Mouse (Mus musculus) midbrain, embryonic 10.5 days (tissue): ENCODE measurements at regions not wholly inside any gene's neighbourhood (a gene's known extent, or its start where the extent isn't known, plus 50 kb on each side); places are given as distances from the start of the nearest gene placed in this dataset.
A peak's percentile ranks its signal among the peaks of the same experiment; 100 is the strongest.

Experiments used
- DNase-seq: peaks from one replicate; pipeline ENCODE4 v3.0.0-alpha.2; 2017; ENCODE audit warnings: low spot score
- H3K27ac ChIP-seq: fragments of 300-500 bp; sonication (generic); replicated peaks from 2 replicates; pipeline ENCODE4 v1.5.1; 2016; ENCODE audit warnings: mild to moderate bottlenecking
- H3K27me3 ChIP-seq: fragments of 300-500 bp; sonication (generic); 2 replicates; pipeline ENCODE4 v1.6.1; 2016; ENCODE audit warnings: low read depth, mild to moderate bottlenecking; ENCODE audit not compliant: poor library complexity, severe bottlenecking
- H3K36me3 ChIP-seq: fragments of 300-500 bp; sonication (generic); 2 replicates; pipeline ENCODE4 v1.6.1; 2016; ENCODE audit warnings: mild to moderate bottlenecking, moderate library complexity
- H3K4me1 ChIP-seq: fragments of 300-500 bp; sonication (generic); 2 replicates; pipeline ENCODE4 v1.6.1; 2016
- H3K4me3 ChIP-seq: fragments of 300-500 bp; sonication (generic); 2 replicates; pipeline ENCODE4 v1.5.1; 2016; ENCODE audit warnings: mild to moderate bottlenecking, moderate library complexity
- H3K9me3 ChIP-seq: fragments of 300-500 bp; sonication (generic); replicated peaks from 2 replicates; pipeline ENCODE4 v1.6.1; 2016; ENCODE audit warnings: mild to moderate bottlenecking
- WGBS: fragments of 180-500 bp; shearing (Covaris S2); methylation state at CpG from one replicate; pipeline ENCODE4 v1.1.7; 2016; 5-methylcytosine and 5-hydroxymethylcytosine counted together

DNA sequence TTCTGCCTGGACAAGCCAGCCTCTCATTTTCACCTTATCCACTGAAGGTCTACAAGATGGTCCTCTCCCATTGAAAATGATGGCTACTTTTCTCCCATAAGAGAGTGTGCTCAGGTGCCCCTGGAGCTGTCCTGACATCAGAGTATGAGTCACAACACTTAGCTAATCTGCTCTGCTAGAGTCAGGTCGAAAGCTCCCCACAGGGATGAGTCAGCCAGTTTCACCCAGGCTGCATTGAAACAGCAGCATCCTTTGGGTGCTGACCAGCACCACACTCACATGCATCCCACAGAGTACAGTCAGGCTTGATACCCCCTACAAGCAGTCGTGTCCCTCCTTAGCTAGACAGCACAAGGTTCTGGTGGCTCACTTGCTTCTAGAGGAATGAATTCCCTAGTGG, 234.0 kb downstream of the CK137956 start:
- no peak overlapping the region for H3K27ac ChIP-seq
- no peaks in the 10 kb centered on the region for H3K27me3 ChIP-seq
- H3K4me1 ChIP-seq: peaks cover 7% of the 10 kb centered on the region
- WGBS: 88% methylated on average over 2 of the region's 2 CpGs
- H3K36me3 ChIP-seq: no peaks in the 10 kb centered on the region
- DNase-seq: no peak
- H3K4me3 ChIP-seq: no peak overlapping the region
- no peaks in the 10 kb centered on the region for H3K9me3 ChIP-seq

DNA sequence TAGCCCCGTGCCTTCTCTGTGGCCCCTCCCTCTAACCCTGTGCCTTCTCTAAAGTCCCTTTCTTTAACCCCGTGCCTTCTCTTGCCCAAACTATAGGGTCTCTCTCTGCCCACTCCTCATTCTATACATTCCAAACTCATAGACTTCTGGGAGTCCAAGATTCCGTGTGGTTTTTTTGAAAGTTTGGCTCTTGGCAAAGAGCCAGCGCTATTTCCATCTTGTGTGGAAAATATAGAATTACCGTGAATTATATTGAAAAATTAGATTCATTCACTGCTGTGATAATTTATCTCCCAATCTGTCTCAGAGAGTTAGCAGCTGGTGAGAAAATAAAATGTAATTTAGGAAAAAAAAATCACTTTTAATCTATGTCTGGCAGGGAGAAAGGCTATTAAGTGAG, 234.6 kb downstream of the CK137956 start:
- DNase-seq: no peak
- no peak overlapping the region for H3K4me3 ChIP-seq
- H3K27ac ChIP-seq: no peak overlapping the region
- H3K27me3 ChIP-seq: no peaks in the 10 kb centered on the region
- WGBS: 77% methylated on average over 5 of the region's 5 CpGs
- no peaks in the 10 kb centered on the region for H3K36me3 ChIP-seq
- peaks cover 7% of the 10 kb centered on the region for H3K4me1 ChIP-seq
- no peaks in the 10 kb centered on the region for H3K9me3 ChIP-seq

DNA sequence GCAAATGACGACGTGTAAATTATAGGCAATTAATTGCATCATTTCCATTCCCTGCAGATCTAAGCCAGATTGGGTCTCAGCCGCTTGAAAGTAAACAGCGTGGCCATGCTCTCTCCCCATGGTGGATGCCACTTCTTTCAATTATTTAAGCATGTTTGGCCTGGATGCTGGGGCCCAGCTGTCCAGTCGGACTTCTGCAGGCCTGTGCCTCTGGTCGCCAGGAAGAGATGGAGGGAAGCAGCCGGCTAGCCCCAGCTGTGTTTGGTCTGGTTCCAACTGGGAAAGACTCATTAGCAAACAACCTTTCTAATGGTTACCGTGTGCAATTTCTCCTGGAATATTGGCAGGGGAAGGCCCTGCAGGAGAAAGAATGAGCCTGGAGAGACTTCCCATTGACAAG, 236.1 kb downstream of the CK137956 start:
- H3K9me3 ChIP-seq: no peaks in the 10 kb centered on the region
- no peaks in the 10 kb centered on the region for H3K27me3 ChIP-seq
- no peak overlapping the region for H3K4me3 ChIP-seq
- no peak overlapping the region for H3K27ac ChIP-seq
- no peak for DNase-seq
- peaks cover 7% of the 10 kb centered on the region for H3K4me1 ChIP-seq
- WGBS: 53% methylated on average over 8 of the region's 8 CpGs
- no peaks in the 10 kb centered on the region for H3K36me3 ChIP-seq

DNA sequence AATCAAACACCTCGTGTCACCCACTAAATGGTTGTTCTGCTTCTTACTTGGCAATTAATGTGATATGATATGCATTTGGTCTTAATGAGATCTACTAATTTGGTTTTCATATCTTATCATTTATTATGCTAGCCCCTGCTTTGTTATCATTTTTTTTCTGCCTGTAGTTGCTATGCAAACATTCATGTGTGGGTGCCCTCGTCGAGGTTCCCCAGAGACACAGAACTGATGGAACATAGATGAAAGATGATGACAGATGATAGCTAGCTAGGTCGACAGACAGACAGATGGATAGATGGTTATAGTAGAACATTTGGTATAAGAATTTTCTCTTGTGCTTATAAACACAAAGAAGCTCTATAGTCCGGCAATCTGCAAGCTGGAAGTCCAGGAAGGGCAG, 252.1 kb downstream of the CK137956 start:
- H3K4me1 ChIP-seq: no peaks in the 10 kb centered on the region
- H3K9me3 ChIP-seq: no peaks in the 10 kb centered on the region
- no peaks in the 10 kb centered on the region for H3K36me3 ChIP-seq
- no peak overlapping the region for H3K27ac ChIP-seq
- no peaks in the 10 kb centered on the region for H3K27me3 ChIP-seq
- no peak for DNase-seq
- WGBS: 85% methylated on average over 5 of the region's 5 CpGs
- H3K4me3 ChIP-seq: no peak overlapping the region

DNA sequence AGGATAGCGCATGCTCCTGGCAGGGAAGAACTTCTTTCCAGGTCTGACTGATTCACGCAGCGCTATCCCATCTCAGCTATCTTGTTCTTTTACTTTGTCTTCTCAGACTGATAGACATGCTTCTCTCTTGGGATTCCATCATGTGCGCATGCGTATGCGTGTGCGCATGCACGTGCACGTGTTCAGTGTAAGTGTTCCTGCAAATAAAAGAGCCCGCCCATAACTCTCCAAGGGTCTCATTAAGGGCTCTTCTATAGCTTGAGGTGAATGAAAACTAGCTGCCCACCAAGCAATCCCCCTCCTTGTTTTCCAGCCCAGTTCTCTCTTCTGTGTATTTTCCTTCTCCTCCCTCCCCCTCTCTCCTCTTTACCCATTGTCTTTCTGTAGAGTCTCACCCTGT, 258.5 kb downstream of the CK137956 start:
- 95% methylated on average over 10 of the region's 10 CpGs for WGBS

DNA sequence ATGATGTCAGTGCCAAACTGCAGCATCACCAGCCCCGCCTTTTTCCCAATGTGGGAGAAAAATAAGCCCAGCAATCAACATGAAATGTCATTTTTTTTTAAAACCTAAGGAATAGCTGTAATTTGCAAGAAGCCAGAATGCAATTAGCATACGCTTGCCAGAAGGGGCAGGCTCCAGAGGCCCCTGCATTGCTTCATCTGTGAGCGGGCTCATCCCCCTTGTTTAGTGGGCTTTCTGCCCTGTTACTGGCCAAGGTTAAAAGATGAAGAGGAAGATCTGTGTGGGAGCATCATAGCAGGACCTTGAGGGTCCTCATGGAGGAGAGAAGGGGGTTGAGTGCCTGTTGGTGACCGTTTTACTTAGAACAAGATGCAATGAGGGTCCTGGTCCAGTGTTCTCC, 259.9 kb downstream of the CK137956 start:
- peak overlapping the region; percentile 15; the same call in 1 of the 2 replicates for H3K27ac ChIP-seq
- no peaks in the 10 kb centered on the region for H3K27me3 ChIP-seq
- no peaks in the 10 kb centered on the region for H3K9me3 ChIP-seq
- peaks cover 28% of the 10 kb centered on the region for H3K4me1 ChIP-seq
- no peaks in the 10 kb centered on the region for H3K36me3 ChIP-seq
- no peak overlapping the region for H3K4me3 ChIP-seq
- no peak for DNase-seq
- 79% methylated on average over 4 of the region's 4 CpGs for WGBS

More for the DNA sequence above, 258.5 kb downstream of the CK137956 start:
- Histone ChIP-seq H3K4me3 (no peak overlapping the region), H3K4me1 (peaks cover 28% of the 10 kb centered on the region), H3K36me3 (no peaks in the 10 kb centered on the region), H3K27ac (no peak overlapping the region), H3K27me3 (no peaks in the 10 kb centered on the region), H3K9me3 (no peaks in the 10 kb centered on the region)
- no peak for DNase-seq

DNA sequence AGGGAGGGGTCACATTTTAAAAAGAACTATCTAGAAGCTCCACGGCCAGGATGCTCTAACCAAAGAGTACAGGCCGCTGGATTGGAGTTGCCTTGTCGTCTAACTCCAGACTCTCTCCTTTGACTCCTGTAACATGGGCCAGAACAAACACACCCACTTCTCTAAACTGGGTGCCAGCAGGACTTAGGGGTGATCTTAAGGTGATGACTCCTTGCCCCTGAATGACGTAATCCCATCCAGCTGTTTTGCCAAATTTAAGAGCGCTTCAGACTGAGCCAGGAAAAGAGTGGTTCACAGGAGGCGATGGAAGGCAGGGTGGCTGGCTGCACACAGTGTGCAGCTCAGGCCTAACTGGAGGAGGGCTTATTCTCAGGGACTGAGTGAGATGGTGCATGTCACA, 261.0 kb downstream of the CK137956 start:
- no peak overlapping the region for H3K27ac ChIP-seq
- no peaks in the 10 kb centered on the region for H3K9me3 ChIP-seq
- peaks cover 28% of the 10 kb centered on the region for H3K4me1 ChIP-seq
- DNase-seq: peak; percentile 8
- no peaks in the 10 kb centered on the region for H3K36me3 ChIP-seq
- 83% methylated on average over 6 of the region's 6 CpGs for WGBS
- no peak overlapping the region for H3K4me3 ChIP-seq
- H3K27me3 ChIP-seq: no peaks in the 10 kb centered on the region

DNA sequence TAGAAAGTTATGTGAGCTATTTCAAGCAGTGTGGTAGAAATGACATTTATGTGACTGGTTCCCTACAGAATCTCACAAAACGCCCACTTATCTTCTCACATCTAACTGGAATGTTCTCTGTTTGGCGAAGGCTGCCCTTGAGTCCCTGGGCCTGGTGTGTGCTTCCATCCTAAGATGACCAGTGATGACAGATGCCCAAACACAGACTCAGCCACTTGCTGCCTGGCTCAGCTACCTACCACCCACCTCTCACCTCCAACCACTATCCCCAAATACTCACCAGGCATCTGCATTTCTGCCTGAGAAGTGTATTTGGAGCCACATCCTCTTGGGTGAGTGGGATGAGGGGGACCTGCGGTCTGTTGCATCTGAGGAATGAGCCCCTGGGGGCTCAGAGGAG, 262.6 kb downstream of the CK137956 start:
- no peaks in the 10 kb centered on the region for H3K36me3 ChIP-seq
- WGBS: 88% methylated on average over 3 of the region's 3 CpGs
- no peak overlapping the region for H3K4me3 ChIP-seq
- H3K27ac ChIP-seq: no peak overlapping the region
- H3K4me1 ChIP-seq: peaks cover 28% of the 10 kb centered on the region
- H3K9me3 ChIP-seq: no peaks in the 10 kb centered on the region
- H3K27me3 ChIP-seq: no peaks in the 10 kb centered on the region
- DNase-seq: no peak

DNA sequence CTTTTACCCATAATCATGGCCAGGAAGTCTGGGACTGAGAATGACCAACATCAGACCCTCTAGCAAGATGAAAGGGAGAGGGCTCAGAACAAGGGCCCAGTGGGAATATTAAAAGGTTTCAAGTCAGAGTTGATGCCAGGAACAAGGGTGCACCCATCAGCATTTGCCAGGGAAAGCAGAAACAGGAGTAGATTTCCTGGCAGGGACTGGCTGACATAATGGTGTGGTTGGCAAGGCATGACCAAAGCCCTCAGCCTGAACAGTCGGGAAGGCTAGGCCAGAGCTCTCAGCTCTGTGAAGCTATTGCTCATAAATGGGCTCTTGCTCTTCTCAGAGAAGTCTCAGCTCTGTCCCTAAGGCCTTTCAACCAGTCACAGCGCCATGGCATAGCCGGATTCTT, 263.6 kb downstream of the CK137956 start:
- Histone ChIP-seq H3K9me3 (no peaks in the 10 kb centered on the region), H3K27me3 (no peaks in the 10 kb centered on the region), H3K4me1 (peaks cover 20% of the 10 kb centered on the region), H3K36me3 (no peaks in the 10 kb centered on the region), H3K4me3 (no peak overlapping the region), H3K27ac (no peak overlapping the region)
- 85% methylated on average over 3 of the region's 3 CpGs for WGBS
- DNase-seq: no peak

DNA sequence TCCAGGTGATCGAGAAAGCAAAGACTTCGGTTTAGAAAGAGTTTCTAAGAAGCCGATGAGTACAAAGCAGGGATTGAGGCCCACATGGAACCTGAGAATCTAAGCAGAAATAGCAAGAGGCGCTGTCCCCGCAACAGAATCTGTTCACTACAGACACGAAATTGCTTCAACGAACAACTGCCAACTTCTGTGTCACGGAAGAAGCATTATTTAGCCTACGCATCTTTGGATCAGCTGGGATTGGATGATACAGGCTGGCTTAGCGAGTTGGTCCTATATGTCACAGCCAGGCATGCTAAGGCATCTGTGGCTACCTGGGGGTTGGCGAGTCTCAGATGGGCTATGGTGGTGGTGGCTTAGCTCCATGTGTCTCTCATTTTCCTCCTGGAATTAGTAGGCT, 269.1 kb downstream of the CK137956 start:
- no peak overlapping the region for H3K4me3 ChIP-seq
- H3K36me3 ChIP-seq: no peaks in the 10 kb centered on the region
- H3K9me3 ChIP-seq: no peaks in the 10 kb centered on the region
- no peak for DNase-seq
- no peaks in the 10 kb centered on the region for H3K27me3 ChIP-seq
- WGBS: 91% methylated on average over 11 of the region's 11 CpGs
- no peaks in the 10 kb centered on the region for H3K4me1 ChIP-seq
- H3K27ac ChIP-seq: no peak overlapping the region

DNA sequence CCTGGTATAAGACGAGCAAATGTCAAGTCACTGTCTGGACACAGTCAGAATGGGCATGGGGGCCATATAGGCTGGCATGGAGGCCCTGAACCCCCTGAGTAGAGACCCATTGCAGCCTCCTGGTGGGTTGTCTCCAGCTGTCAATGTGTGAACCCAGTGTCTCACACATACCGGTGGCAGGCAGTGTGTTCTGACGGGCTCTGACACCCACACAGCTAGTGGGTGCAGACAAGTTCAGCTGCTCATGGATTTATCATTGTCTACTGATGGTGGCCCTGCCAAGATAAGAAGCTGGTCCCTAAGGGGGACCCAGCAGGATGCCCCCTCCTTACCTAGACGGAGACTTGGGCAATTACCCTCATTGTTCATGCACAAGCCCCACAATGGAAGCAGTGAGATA, 280.8 kb downstream of the CK137956 start:
- WGBS: 55% methylated on average over 4 of the region's 4 CpGs
- no peaks in the 10 kb centered on the region for H3K9me3 ChIP-seq

DNA sequence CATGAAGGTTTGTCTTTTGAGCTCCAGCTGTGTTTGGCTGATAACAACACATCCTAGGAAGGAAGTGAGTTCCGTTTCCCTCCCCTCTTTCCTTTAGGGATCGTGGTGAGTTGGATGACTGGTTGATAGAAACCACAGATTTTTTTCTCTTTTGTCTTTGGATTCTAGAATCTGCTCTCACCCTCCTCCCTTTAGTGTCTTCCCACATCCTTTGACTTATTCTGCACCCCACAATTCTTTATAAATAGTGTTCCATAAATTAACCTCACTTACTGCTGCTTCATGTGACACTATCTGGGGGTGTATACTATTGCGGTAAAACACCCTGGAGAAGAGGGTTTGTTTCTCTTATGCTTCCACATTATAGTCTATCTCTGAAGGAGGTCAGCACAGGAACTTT, 285.7 kb downstream of the CK137956 start:
- no peak overlapping the region for H3K27ac ChIP-seq
- peaks cover 2% of the 10 kb centered on the region for H3K4me1 ChIP-seq
- no peaks in the 10 kb centered on the region for H3K27me3 ChIP-seq
- no peak overlapping the region for H3K4me3 ChIP-seq
- H3K36me3 ChIP-seq: no peaks in the 10 kb centered on the region
- DNase-seq: no peak
- no peaks in the 10 kb centered on the region for H3K9me3 ChIP-seq
- 83% methylated on average over 3 of the region's 3 CpGs for WGBS

More for the DNA sequence above, 280.8 kb downstream of the CK137956 start:
- Histone ChIP-seq H3K36me3 (no peaks in the 10 kb centered on the region), H3K4me1 (peaks cover 6% of the 10 kb centered on the region), H3K4me3 (no peak overlapping the region), H3K27ac (no peak overlapping the region), H3K27me3 (no peaks in the 10 kb centered on the region)
- no peak for DNase-seq

DNA sequence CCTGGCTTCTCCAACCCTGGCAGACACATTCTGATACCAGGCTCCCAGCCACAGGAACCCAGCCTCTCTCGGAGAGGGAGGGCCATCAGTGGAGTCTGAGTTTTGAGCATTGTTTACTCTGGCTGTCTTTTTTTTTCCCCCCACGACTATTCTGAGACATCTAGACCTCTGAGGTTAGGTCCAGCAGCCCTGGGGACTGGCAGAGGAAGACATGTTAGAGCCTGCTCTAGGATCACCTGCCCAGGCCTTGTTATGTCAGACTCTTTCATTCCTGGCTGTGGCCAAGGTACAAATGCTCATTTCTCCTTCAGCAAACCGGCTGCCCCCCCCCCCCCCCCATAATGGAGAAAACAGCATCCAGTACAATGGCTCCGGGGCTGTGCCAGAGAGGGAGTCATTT, 291.4 kb downstream of the CK137956 start:
- H3K27ac ChIP-seq: no peak overlapping the region
- H3K27me3 ChIP-seq: no peaks in the 10 kb centered on the region
- H3K36me3 ChIP-seq: no peaks in the 10 kb centered on the region
- H3K4me3 ChIP-seq: no peak overlapping the region
- H3K4me1 ChIP-seq: peaks cover 4% of the 10 kb centered on the region
- no peaks in the 10 kb centered on the region for H3K9me3 ChIP-seq
- 53% methylated on average over 4 of the region's 4 CpGs for WGBS
- DNase-seq: no peak

DNA sequence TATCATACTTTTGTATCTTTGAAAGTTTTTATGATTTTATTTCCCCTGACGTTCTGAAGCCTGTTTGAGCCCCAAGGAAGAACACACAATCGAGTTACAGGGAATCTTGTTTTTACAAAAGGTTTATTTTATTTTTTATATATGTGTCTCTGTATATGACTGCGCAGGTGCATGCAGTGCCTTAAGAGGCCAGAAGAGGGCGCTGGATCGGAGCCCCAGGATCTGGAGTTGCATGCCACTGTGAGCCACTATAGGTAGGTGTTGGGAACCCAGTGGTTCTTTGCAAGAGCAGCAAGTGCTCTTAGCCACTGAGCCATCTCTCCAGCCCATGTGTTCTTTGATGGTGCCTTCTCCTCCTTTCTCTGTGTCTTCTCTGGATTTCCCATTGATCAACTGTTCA, 292.3 kb downstream of the CK137956 start:
- H3K9me3 ChIP-seq: no peaks in the 10 kb centered on the region
- no peak for DNase-seq
- WGBS: 64% methylated on average over 5 of the region's 5 CpGs
- H3K27me3 ChIP-seq: no peaks in the 10 kb centered on the region
- H3K4me1 ChIP-seq: peaks cover 4% of the 10 kb centered on the region
- H3K36me3 ChIP-seq: no peaks in the 10 kb centered on the region
- H3K4me3 ChIP-seq: no peak overlapping the region
- no peak overlapping the region for H3K27ac ChIP-seq
